16 mouse cellular contexts compared by ENCODE assay signal in the genomic region with DNA sequence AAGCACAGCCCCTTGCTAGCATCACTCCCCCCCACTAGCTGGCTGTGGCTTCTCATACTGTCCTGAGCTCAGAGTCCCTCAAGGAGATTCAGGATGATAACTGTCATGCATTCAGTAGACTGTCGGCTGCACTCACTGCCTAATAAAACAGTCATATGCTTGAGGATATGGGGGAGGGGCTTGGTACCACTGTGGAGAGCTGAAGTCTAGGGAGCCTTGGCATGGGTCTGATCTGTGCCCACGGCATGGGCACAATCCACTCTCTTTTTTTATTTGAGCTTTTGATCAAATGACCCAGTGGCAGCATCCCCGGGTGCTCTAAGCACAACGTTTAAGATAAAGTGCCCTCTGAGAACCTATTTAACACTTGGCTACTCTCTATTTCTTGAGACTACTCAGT.
"Had no signal": no experiment of that assay in that cellular context is flagged by ENCODE, and none has a peak within 500 bp of the region (broad histone marks: within the 10 kb centered on the region; RNA-seq: fewer than 3 reads in every experiment).

No protein-coding gene starts in this region.

- H3K9ac ChIP-seq: liver, embryonic 13.5 days; midbrain, embryonic 12.5 days; midbrain, embryonic 15.5 days had no signal

- H3K27me3 ChIP-seq: liver, embryonic 13.5 days; midbrain, embryonic 15.5 days had no signal

- DNase-seq: kidney, adult 11 months; kidney, adult 8-10 months; kidney, postnatal 25 days; layer of hippocampus, adult 9-11 months; liver, embryonic 13.5 days; lung, adult 2 months; lung, postnatal 14 days; lung, postnatal 4 days; right cerebral cortex, postnatal 25 days; thymus, adult 18-20 months; thymus, postnatal 36 days had no signal

- H3K27ac ChIP-seq: kidney, postnatal 0 days; layer of hippocampus, adult 2 months; liver, embryonic 13.5 days; midbrain, embryonic 12.5 days had no signal

- H3K4me3 ChIP-seq: layer of hippocampus, adult 2 months; liver, embryonic 13.5 days; midbrain, embryonic 12.5 days; midbrain, embryonic 15.5 days; myocyte had no signal

- H3K4me1 ChIP-seq: liver, embryonic 13.5 days had no signal

- H3K9me3 ChIP-seq: liver, embryonic 13.5 days; midbrain, embryonic 12.5 days; midbrain, embryonic 15.5 days had no signal

- H3K36me3 ChIP-seq: liver, embryonic 13.5 days; midbrain, embryonic 12.5 days; midbrain, embryonic 15.5 days had no signal

- H3K4me2 ChIP-seq: liver, embryonic 13.5 days; midbrain, embryonic 12.5 days; midbrain, embryonic 15.5 days had no signal
